Mouse (Mus musculus) forelimb bud, embryonic 11.5 days (tissue): Measurements from ENCODE around the gene Nap1l5.

Source experiments
- DNase-seq: peaks from one replicate; pipeline ENCODE4 v3.0.0-alpha.2; 2012; ENCODE audit warnings: low read depth, low spot score

Nap1l5 gene

DNA sequence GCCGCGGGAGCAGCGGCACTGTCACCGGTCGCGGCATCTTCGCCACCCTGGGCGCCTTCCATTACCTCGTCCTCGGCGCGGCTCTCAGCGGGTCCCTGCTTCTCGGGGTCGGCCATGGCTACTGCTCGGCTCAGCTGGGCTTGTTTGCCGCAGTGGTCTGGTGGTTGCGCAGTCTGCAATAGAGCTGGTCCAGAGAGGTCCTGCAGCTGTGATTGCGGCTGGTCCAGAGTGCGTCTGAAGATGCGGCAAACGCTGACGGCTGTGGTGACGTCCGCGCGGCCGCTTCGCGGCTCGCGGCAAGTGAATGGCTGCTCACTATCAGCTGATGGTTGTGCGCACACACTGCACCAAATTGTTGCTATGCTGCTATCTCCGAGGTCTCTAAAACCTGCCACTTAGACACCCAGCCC, at the start of gene Nap1l5:
Gene Nap1l5 (minus strand): TSS at position 225 of the 410 bp plus-strand sequence.
- DNase-seq: no peak

DNA sequence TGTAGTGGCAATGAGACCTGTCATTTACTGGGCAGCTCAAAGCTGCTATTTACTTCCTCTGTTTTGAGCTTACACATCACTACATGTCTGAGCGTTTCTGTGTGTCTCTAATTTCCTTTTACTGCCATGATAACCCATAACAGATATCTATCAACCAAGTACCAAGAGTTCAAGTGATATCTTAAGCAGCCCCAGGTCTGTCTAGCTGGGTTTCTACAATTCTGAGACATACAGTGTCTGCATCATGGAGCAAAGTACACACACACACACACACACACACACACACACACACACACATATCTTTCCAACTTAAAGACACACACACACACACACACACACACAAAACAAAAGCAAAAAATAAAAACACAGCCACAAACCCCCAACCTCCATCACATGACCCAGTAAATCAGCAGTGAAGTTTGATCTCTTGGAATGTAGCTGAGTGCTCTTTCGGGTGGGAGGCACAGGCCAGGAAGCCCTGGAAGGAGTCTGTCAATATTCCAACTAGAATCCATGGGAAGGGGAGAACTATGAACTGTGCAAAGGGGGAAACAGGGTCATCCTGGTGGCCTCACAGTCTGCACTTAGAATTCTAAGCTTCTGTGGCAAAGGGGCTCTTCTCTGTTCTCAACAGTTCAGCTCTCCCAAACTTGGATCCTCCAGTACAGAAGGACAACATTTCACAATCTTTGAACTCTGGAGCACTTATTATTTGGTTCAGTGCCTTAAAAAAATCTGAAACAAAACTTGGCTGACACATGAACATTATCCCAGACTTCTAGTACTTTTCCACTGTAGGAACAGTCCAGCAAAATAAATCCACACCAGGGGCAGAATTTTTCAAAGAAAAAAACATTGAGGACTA, 44.5 kb upstream of the Nap1l5 start:
- no peak for DNase-seq

DNA sequence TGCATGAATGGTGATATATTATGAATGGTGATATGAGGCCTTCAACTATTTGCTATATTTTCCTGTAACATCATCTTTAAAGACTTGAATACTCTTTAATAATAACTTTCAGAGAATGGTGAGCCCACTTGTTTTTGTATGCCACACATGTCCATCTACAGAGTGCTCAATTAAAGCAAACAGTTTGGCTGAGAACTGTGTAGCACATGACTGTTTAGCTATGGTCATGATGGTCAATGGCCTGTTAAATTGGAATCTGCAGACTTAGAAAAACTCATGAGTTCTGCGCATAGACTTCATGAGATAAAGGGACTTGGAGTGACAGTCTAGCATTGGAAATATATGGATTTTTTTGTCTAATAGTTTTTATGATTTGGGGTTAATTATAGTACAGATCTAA, 43.5 kb upstream of the Nap1l5 start:
- DNase-seq: no peak

DNA sequence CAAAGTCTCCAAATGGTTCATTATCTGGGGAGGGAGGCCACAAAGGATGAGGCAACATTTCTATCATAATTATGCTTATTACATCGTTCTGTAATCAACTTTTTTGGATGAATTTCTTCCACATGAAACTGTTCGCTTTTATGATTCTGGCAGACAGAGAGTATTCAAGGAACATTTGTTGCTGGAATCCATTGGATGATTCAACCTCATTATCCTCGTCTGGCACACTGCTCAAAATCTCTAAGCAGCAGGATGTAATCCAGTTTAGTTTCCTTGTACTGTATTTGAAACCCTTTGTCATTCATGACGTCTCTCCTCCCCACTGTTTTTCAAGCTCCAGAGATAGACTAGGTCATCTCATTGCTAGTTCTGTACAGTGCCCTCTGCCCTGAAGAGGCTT, 40.0 kb upstream of the Nap1l5 start:
- DNase-seq: no peak

DNA sequence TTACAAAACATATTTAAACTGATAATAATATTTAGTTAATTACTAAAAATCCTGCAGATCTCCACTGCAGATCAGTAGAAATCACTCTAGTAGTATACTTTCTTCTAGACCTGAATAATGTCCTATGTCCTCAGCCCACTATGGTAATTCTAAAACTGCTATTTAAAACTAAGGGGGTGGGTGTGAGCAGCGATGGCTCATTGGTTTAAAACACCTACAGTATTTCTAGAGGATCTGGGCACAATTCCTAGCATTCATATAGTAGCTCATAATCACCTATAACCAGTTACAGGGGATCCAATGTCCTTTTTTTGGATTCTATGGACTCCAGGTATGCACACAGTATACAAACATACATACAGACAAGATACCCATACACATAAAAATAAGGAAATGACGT, 39.4 kb upstream of the Nap1l5 start:
- DNase-seq: no peak

DNA sequence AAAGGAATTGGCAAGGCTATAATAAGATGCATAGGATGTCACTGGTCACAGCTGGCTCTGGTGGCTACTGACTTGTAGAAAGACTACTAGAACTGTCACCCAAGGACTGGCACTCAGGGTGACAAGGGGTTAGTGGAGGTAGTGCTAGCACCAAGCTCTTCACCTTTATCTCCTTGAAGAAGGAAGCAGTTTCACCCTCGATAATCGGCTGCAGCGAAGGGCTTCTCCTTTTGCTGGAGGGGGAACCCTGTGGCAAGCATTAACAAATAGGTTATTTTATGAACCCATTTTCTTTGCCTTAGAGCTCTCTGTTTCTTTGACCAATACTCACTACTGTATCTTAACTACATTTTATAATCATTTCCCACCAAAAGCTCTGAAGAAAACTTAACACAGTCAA, 37.1 kb upstream of the Nap1l5 start:
- no peak for DNase-seq

DNA sequence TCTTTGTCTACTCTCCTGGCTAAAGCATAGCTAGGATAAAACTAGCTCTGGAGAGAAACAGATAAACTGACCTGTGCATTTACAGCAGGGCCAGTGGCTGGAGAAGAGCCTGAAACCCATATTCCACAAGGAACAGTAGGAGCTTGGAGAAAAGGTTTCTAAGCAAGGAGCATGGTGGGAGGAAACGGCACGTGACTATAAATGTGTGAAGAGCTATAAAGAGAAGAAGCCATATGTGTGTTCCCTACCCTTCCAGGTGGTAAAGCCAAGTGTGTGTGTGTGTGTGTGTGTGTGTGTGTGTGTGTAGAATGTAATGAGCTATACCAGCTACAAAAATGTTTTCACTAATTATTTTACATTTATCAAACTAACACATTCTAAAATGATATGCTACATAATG, 35.4 kb upstream of the Nap1l5 start:
- no peak for DNase-seq

DNA sequence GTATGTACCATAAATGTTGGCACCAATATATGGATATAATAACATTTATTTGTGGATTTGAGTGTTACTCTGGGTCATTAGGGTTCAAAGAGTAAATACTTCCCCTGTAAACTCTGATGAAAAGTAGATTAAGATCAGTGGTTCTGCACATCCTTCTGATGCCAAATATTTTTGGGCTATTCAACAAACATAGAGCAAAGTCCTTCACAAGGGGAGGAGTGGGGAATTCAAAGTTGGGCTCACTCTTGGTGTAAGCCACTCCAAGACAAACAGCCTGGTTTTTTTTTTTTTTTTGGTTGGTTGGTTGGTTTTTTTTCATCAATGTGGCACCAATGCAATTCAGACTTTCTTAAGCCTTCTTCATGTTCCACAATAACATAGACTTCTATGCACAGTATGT, 30.9 kb upstream of the Nap1l5 start:
- DNase-seq: no peak

DNA sequence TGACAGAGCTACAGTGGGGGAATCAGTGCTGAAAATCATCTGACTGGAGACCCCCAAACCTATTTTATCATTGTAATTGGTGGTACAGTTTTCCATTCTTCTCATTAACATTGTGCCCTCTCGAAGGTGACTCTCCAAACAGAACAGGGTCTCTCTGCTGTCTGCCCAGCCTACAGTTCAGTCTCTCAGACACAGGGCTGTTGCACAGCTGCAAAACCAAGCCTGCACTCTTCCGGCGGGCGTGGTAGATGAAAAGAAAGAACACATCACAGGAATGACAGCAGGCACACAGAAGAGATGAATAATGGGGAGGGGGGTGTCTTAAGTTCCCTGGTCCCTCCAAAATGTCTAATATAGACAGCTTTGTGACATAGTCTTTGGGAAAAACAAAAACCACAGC, 27.3 kb upstream of the Nap1l5 start:
- no peak for DNase-seq

DNA sequence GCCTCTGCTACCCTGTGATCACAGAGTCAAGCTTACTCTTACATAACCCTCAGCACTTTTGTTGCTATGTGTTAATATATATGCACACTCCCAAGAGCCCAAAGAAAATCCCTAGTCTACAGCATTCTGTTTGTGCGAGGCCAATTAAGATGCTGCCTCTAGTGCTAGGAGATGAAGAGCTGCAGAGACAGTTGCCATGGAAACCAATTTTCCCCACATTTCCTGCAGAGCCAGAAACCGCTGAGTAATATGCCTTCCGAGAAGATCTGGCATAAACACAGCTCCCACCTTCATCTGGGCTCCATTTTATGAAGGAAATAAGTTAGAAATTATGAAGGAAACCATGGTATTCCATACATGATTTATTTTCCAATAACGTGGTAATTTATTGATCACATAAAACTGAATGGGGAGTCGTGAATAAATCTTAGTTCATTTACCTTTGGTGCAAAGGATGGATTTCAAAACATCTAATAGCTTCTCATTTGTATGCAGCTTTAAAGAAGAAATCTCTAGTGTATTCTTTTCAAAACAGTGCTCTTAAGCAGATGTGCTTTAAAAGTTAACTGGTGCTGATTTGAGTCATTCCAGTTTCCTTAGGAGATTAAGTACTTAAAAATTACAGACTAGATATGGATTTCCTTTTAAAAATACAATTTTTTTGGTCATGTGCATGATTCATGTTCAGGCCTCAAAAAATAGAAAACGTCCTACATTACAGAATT, 26.5 kb upstream of the Nap1l5 start:
- peak; percentile 86 for DNase-seq

DNA sequence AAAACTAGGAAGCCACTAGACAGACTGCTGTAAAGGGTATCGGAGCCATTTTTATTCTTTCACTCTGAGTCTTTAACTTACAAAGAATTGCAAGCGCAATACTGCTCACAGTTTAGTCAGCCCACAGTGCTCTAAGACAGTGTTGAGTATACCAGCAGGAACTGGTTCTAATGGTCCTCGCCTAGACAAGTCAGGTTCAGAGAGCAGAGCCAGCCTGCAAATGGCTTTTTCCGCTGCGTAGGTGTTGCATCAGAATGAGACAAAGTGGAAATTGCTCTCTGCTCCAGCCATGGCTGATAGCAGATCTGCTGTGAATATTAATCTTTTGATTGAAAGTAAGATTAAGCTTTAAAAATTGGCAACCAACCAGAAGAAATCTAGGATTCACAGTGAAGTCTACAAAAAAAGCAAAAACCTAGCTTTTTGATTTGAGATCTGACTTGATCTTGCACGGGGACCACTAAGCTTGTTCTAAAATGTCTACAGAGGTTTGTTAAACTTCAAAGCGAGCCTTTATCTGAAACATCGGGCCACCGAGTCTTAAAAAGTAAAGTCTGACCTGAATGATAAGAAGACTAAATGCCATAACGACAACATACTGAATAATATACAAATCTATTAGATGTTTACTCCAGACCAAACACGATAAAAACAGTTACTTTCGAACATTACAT, 25.8 kb upstream of the Nap1l5 start:
- no peak for DNase-seq

DNA sequence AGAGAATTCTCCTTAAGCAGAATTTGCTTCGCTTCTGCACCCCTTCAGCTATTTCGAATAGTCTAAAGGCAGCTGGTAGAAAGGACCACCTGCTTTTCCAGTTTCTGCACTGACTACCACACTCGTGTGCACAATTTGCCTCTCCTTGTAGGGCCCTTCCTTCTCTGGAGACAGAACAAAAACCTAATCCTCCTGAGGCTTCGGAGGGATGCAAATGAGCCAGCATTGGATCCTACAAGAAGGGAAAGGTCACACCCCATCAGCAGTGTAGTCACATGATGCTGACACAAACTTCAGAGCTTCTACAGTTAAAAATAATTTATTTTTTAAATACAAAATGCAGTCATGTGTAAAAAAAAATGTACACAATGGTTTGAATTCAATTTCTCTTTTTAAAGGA, 24.3 kb upstream of the Nap1l5 start:
- no peak for DNase-seq

DNA sequence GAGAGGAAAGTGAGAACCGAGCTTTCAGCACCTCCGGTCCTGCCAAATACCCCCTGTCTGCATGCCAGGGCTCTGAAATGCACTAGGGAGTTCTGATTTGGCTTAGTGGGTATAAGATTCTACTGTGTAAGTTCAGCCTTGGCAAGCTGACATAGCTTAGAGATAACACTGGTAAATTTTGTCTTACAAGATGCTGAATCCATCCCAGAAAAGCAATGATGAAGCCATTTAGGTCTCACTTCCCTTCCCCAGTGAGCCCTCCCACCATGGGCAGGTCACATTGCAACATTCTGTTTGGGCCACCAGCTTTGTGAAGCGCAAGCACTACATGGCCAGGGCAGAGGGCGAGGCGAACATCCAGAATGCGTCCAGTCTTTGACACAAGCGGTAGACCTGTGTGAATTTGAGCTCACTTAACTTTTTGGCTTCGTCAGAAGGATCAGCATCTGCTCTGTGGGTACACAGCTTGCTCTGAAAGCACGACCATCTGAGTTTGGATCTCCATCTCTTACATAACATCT, 23.1 kb upstream of the Nap1l5 start:
- no peak for DNase-seq

DNA sequence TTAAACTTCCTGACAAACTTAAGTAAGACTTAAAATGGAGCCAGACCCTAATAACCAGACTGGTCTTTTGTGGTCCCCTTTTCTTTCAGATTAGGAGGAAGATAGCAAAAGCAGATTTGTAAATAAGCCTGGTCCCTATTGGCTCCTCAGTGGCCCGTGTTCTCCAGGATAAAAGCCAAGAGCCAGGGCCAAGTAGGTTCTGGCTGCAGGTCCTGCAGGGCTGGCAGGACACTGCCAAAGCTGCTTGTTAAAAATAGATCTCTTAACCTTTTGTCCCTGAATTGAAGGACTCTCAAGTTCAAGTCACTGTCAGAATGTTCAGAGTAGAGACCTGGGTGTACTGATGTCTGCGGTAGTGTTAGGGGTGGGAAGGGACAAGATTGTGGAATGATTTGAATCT, 21.0 kb upstream of the Nap1l5 start:
- no peak for DNase-seq

DNA sequence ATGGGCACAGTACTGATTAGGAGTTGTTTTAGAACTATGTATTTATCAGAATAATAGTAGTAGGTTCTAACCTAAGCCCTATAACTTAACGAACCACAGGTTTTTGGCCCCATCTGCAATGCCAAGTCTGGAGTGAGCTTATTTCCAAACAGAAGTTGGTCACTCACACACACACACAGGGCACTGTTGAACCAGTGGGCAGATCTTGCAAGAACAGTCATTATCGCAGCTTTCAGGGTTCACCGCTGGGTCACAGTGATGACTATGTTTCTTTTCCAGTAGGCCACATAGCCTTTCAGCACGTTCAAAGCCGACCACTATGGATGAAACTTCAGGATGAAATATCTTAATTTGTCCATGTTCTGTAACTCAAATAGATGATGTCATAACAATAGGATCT, 15.6 kb upstream of the Nap1l5 start:
- no peak for DNase-seq

DNA sequence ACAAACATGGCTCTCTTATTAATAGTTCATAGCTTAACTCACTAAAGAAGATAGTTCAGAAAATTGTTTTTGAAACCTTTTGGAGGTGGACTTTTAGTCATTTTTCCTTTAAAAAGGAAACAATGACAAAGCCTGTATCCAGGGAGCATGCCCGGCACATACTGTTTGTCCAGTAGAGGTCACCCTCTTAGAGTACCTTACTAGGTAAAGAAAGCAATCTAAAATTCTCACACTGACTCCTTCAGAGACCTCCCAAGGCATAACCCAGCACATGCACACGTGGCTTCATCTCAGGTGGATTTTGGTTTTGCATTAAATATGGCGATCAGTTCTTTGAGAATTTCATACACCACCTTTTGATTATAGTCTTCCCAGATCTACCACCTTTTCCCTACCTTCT, 14.7 kb upstream of the Nap1l5 start:
- no peak for DNase-seq

DNA sequence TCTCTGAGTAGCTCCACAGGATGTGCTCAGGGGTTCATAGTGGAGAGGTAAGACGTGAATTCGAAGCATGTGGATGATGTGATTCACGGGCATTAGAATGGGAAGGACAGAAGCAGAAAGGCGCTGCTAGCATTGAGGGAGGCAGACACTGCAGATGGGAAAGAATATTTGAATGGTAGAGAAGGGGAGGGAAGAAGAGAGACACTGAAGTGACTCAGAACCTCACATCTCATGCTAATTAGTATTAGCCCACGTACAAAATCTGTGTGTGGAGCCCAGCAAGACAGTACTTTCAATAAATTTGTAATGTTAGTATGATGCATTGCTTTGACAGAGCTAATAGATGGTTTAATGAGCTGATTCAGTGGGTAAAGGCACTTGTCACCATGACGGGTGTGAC, 13.9 kb upstream of the Nap1l5 start:
- no peak for DNase-seq

DNA sequence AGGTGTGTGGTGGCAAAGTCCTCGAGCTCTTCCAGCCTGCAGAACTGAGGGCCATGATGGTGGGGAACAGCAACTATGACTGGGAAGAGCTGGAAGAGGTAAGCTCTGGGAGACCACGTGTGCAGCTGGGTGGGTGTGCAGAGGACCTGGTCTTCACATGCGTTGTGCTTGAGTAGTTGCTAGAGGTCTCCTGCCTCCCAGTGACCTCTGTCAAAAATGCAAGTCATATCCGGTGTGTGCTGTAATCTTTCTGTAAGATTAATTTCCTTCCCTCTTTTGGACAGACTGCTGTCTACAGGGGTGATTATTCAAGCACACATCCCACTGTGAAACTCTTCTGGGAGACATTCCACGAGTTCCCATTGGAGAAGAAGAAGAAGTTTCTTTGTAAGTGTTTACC, 9.6 kb upstream of the Nap1l5 start:
- DNase-seq: no peak

DNA sequence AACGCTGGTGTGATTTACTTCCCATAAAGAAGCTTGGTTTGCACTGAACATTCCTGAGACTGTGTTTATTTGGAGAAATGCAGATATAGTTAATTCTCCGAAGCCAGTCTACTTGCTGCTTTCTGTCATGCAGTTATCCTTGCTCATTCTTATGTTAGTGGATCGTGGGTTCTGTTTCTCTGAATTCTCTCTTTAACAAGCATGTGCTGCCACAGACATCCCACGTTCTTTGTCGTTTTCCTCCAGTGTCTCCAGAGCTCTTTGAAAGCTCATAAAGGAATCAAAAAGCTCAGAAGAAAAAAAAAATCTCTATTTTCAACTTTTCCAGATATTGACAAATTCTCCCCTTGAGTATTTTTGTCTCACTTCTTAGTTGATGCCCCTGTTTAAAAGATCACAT, 7.1 kb upstream of the Nap1l5 start:
- no peak for DNase-seq

DNA sequence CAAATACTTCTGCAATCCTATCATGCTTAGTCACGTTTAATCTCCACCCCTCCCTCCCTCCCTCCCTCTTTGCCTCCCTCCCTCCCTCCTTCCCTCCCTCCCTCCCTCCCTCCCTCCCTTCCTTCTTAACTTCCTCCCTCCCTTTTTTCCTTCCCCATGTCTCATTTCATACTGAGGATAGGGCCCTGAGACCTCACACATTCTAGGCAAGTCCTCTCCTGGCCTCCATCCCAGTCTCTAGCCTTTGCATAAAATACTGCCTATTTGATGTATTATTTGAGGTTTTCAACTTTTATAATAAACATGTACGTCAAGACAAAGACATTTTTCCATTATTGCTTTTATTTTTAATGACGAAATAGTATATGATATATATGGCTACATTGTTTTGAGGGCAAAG, 6.7 kb upstream of the Nap1l5 start:
- DNase-seq: no peak

DNA sequence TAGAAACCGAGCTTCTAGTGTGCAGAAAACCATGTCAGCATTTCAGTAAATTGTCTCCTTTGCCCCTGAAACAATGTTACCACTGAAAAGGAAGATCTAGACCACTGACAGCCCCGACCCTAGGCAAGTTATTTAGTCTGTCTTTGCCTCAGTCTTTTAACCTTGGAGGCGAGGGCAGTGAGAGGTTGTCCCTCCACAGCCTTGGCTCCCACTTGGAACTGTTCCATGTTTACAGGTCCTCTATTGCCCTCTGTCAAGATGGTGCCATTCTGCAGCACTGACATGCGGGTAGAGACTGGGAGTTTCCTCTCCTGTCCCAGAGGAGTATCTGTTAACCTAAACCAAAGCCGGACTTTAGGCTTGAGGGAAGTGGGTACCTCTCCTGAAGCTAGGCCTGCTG, 6.0 kb upstream of the Nap1l5 start:
- DNase-seq: no peak

DNA sequence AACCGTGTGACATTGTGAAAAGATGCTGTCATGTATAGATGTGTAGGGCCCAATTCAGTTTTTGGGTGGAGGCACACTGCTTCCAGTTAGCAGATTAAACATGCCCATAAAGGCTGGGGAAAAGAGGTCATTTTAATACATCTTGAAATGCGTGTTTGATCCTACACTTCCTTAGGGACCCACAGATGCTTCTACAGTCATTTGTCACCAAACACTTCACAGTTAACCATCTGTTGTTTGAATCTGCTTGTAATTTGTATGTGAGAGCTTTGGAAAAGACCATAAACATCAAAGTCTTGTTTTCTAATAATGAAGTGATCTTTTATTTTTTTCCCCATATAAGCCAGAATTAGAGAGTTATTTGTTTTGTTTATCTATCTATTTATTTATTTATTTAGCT, 915 bp upstream of the Nap1l5 start:
- DNase-seq: no peak
